Mouse (Mus musculus): ENCODE measurements around the gene Sf3a3. TPM values are rescaled to one million over a fixed set of nuclear protein-coding genes. Genes with fewer than 3 reads are reported as not detected.
A peak's percentile ranks its signal among the peaks of the same experiment; 100 is the strongest.

Sf3a3 gene
- total RNA-seq (2021), result 10 to 100 TPM; 45.9 to 47.3 TPM

- intact Hi-C loops (cut with DNase I), result no loop called here
- peak; percentile 95 for DNase-seq
Observed at GRCm38 (mm10) chr4:124714545-124715481, at the start of gene Sf3a3. Sf3a3 (plus strand) TSS chr4:124714776.

DNA sequence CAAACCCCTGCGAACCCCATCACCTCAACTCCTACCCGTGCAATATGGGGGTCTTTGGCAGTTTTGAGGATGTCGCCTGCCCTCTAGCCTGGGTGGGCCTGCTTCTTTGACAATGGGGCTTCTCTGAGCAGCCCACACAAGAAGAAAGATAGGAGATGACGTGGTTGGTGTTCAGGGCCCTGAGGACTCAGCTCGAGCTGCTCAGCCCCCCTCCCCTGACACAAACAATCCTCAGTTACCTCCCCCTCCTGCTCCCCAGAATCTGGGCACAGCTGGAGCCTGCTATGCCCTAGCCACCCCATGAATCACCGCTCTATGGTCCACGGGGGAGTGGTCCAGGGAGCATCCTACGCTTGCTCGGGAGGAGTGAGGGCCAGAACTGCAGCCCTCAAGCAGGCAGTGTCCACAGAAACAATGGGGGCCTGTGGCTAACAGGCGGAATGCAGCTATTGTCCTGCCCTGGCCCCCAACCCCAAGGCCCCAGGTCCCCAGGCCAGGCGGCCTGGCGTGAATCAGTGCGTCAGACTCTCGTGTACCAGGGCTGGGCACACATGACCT, 47.0 kb upstream of the Sf3a3 start:
- DNase-seq, result no peak
- intact Hi-C loops (cut with DNase I), result loop anchor here (10.0 kb wide), 1 partner anchor 443 kb away; no protein-coding TSS in a partner anchor

DNA sequence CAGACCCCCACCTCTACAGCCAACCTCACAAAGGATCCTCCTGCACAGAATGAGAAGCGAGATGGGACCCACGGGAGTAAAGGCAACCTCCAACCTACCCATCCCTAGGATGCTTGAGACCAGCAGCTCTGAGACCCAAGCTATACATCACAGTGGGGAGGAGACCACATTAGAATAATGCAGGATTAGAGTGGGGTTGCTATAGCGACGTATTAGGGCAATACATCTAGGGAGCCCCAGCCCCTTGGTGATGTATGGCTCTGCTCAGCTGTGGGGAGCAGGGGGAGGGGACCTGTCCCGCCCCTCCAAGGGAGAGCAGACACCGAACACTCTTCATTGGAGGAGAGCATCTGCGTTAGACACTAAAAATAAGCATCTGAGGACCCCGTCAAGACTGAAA, 46.5 kb upstream of the Sf3a3 start:
- intact Hi-C loops (cut with DNase I), result loop anchor here (10.0 kb wide), 1 partner anchor 443 kb away; no protein-coding TSS in a partner anchor
- no peak for DNase-seq

DNA sequence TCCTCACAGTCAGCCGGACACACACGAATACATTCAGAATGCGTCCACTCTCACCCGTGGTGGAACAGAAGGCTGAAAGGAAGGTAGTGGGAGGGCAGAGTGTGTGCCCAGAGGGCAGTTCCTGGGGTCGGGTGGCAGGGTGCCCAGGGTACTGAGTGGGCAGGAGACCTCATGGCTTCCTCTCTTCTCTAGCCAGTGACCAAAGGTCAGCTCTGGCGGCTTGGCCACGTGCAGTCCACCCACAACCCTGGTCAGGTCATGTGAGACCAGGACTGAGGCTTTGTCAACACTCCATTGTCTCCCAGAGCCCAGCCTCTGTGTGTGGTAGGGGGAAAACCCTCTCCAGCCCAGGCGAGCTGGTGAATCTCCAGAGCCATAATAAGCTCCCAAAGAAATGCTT, 44.3 kb upstream of the Sf3a3 start:
- DNase-seq, result no peak
- intact Hi-C loops (cut with DNase I), result no loop called here

- intact Hi-C loops (cut with DNase I), result no loop called here
- no peak for DNase-seq
Observed at GRCm38 (mm10) chr4:124671583-124671982, 43.0 kb upstream of the Sf3a3 start.

- intact Hi-C loops (cut with DNase I), result no loop called here
- peak; percentile 87 for DNase-seq
Observed at GRCm38 (mm10) chr4:124672347-124673320, 41.9 kb upstream of the Sf3a3 start.

GRCm38 (mm10) chr4:124674334-124675032, 40.1 kb upstream of the Sf3a3 start:
- DNase-seq, result no peak
- intact Hi-C loops (cut with DNase I), result loop anchor here (5.0 kb wide), 1 partner anchor 737 kb away; no protein-coding TSS in a partner anchor

DNA sequence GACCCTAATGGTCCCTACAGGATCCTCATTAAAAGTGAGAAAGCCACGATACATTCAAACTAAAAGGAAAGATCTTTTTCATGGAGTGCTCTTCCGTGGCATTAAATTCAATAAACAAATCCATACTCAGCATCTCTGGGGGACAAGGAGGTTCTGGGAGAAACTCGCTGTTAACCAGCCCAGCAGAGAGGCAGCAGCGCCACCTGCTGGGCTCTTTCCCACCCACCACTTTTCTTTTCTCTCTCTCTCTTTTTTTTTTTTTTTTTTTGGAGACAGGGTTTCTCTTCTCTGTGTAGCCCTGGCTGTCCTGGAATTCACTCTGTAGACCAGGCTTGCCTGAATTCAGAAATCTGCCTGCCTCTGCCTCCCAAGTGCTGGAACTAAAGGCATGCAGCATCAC, 39.5 kb upstream of the Sf3a3 start:
- intact Hi-C loops (cut with DNase I), result loop anchor here (5.0 kb wide), 1 partner anchor 738 kb away; no protein-coding TSS in a partner anchor
- peak; percentile 78 for DNase-seq

DNA sequence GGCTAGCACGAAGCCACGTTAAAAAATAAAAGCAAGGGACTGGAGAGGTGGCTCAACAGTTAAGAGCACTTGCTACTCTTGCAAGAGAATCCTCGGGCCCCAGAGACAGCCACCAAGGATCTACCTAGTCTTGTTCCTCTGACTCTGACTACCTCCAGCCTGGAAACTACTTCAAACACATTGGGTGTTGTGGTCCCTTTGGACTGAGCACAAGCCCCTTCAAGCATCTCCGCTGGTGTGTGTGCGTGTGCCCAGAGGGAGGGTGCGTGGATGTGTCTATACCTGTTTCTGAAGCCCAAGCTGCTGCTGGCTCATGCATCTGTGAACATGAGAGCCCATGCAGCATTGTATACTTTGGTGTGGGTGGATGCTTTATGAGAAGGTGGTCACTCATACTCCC, 38.6 kb upstream of the Sf3a3 start:
- intact Hi-C loops (cut with DNase I), result loop anchor here (5.0 kb wide), 1 partner anchor 739 kb away; no protein-coding TSS in a partner anchor

DNA sequence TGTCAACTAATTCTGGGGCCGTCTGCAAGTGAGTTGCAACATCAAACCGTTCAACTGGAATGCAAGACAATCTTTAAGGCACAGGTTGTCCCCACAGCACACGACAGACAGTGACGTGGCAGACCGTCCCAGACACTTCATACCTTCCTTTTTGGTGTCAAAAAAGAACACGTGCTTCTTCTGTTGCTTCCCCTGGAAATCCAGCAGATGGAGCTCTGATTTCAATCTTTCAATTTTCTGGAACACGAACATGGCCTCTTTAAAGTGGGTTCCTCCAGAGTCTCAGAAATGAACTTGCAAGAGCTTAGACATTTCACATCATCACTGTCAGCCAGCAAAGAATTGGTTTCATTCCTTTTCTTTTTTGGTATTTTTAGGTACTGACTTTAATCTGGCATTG, 32.3 kb upstream of the Sf3a3 start:
- DNase-seq, result no peak
- intact Hi-C loops (cut with DNase I), result no loop called here

More for the DNA sequence above, 38.6 kb upstream of the Sf3a3 start:
- no peak for DNase-seq

DNA sequence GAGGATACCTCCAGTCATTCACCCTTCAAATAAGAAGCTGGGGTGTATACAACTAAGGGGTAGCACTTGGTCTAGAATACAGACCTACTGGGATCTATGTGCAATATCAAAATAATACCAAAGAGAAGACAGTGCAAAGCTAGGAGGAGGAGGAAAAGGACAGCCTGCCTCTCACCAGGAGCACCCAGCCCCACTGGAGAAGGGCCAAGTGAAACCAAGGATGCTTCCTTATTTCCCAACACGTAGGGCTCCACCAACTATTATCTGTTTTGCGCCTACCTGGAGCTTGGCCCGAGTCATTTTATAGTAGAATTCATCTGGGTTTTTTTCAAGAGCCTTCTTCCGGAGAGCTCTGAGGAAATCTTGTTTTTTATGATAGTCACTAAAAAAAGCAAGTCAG, 31.1 kb upstream of the Sf3a3 start:
- intact Hi-C loops (cut with DNase I), result no loop called here
- no peak for DNase-seq

DNA sequence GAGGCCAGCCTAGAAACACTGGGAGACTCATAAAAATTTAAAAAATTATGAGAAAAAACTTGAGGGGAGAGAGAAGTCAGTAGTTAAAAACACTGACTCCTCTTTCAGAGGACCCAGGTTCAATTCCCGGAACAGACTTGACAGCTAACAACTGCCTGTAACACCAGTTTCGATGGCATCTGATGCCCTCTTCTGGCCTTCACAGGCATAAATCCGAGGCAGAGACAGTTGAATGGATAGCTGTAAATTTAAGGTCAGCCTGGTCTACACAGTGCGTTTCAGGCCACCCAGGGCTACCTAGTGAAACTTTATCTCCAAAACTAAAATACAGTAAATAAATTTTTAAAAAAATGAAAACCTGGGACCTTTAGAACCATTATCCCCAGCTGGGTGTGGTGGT, 29.6 kb upstream of the Sf3a3 start:
- intact Hi-C loops (cut with DNase I), result no loop called here
- DNase-seq, result no peak

DNA sequence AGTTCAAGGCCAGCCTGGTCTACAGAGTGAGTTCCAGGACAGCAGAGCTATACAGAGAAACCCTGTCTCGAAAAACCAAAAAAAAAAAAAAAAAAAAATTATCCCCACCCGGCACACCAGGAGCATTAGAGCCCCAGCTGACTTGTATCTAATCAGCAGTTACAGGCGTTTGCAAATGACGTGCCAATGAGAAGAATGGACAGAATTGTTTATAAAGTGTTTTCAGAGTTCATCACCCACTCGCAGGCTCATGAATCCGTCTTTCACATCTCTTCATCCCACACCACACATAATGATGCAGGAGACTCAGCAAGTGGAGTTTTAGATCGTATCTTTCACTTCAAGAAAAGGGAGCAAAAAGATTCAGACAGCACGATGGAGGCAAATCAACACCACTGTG, 29.1 kb upstream of the Sf3a3 start:
- intact Hi-C loops (cut with DNase I), result no loop called here
- no peak for DNase-seq

DNA sequence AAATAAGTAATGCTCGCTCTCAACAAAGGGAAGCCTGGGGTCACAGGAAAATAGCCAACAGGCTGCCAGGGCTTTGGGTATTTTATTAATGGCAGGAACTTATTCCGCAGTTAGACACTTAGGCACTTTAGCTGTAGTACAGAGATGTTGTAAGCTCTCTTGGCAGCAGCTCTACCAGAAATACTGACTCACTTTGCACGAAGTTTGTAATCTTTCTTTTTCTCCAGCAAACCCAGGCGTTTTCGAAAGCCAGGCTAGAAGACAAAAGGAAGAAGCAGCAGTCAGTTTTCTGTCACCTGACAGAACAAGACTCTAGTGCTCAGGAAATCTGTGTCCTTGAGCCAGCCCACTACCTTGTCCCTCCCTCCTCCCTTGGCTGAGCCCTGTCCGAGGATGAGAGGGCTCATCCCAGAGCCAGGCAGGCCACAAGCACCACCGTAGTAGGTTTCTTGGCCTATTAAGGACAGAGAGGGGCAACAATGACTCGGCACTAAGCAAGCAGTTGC, 28.6 kb upstream of the Sf3a3 start:
- intact Hi-C loops (cut with DNase I), result no loop called here
- no peak for DNase-seq

DNA sequence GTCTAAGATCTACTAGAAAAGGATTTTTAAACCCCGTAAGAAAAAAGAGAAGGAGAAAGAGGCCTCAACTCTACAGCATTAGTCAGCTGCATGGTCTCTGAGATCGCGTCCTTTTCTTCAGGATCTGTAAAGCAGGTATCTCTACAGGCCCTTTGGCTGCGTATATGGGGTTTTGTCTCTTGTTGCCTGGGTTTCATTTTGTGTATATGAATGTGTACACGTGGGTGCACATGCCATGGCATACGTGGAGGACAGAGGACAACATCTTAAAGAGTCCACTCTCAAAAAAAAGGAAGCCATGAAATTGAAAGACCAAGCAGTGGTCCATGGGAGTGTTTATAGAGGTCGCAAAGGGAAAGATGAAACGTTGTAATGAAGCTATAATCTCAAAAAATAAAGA, 23.1 kb upstream of the Sf3a3 start:
- DNase-seq, result no peak
- intact Hi-C loops (cut with DNase I), result no loop called here

DNA sequence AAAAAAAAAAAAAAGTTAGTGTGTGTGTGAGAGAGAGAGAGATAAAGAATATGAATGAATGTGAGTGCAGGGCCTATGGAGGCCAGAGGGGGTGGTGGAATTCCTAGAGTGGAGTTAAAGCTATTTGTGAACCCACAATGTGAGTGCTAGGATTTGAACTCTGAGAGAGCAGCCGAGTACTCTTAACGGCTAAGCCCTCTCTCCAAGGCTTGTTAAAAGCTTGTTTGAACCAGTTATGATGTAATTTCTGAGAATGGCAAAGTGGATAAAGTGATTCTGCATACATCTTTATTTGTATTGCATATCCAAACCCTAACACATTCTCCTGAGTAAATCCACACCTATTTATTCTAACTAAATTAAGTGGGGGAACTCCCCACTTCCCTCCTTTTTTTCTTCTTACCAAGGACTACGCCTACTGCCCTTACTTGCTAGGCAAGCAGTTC, 22.1 kb upstream of the Sf3a3 start:
- intact Hi-C loops (cut with DNase I), result no loop called here
- DNase-seq, result no peak

- intact Hi-C loops (cut with DNase I), result no loop called here
- DNase-seq, result peak; percentile 85
Observed at GRCm38 (mm10) chr4:124693135-124693894, 21.3 kb upstream of the Sf3a3 start, which contains the start of gene Utp11. Utp11 (minus strand) TSS chr4:124693600.

DNA sequence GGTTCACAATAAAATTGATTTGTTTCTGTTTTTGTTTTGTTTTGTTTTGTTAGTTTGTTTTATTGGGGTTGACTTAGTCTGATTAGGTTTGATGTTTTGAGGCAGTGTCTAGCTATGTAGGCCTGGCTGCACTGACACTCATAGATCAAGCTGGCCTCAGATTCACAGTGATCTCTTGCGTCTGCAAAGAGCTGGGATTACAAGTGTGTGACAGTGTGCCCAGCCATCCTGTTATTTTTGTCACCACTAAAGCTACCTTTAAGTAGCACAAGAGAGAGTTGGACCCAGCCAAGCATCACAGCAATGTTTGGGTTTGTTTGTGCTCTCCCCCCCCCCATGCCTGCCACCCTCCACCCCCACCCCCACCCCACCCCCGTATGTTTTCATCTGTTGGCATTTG, 20.0 kb upstream of the Sf3a3 start:
- no peak for DNase-seq
- intact Hi-C loops (cut with DNase I), result no loop called here
